Mouse (Mus musculus) brain, adult 2 months (tissue): ENCODE measurements around the gene Gpd2.
A peak's percentile ranks its signal among the peaks of the same experiment; 100 is the strongest.

Source experiments
- DNase-seq: peaks from one replicate; pipeline ENCODE4 v3.0.0; 2011; ENCODE audit warnings: low read depth, low spot score

Gene Gpd2

DNA sequence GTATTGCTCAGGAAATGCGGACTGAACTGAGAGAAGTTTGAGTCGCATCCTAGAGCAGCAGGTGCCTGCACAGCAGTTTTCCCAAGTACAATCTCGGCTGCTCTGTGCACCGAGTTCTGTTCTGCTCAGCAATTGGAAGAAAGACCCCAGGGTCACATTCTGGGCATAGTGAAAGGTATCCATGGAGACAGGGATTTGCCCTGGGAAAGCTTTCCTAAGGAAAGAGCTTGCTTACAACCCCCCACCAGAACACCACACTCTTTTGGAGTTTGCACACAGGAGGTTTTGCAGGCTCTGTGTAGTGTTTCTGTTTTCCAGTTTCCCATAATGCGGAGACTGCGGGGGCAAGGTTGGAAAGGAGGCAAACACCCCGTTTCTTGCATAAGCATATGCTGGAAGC lies 150.4 kb downstream of the Gpd2 start:
- DNase-seq: peak; percentile 38

DNA sequence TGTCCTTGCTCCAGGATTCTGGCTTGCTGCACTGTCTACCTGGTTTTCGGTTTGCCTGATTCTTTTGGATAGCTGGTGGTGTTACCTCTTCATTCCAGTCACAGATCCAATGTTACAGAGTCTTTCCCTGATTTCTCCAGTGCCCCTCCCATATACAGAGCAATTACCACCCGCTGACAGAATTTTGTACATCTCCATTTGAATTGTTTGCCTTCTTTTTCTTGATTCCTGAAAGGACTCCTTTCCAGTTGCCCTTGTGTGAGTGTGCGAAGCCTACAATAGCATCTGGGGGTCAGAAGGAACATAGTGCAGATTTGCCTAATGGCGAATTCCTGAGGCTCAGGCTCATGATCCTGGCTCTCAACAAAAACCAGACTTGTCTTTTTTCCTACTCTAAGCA lies 157.6 kb downstream of the Gpd2 start:
- no peak for DNase-seq

DNA sequence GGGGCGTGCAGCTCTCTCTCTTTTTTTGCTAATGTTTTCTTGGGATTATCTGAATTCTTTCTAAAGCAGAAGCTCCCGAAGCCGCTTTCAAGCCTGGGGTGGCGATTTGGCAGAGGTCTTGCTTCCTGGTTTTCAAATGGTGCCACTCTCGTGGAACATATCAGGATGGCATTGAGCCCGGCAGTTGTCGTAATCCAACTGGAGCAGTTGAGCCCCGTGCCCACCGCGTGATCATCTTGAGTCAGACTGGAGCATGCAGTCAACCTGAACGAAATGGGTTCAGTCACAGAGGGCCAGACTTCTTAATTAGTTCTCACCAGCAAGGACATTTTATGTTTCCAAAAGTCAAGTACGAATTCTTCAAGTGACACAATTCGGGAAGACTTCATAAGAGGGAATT lies 158.6 kb downstream of the Gpd2 start:
- no peak for DNase-seq

DNA sequence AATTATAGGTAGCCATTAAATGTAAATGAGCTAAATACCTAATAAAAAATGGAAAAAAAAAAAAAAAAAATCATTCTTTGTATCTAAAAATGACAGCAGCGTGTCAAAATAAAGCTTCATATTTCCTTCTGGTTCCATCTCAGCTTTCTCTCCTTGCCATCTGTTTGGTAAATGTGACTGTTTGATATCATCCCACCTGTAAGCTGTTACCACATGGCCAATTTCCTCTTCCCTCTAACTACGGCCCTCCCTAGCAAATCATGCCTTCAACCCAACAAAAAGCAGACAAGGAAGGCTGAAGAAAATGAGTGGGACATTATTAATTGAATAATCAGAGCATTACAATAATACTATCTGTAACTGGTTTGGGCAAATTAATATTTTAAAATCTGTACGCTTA lies 160.3 kb downstream of the Gpd2 start:
- DNase-seq: peak; percentile 74

DNA sequence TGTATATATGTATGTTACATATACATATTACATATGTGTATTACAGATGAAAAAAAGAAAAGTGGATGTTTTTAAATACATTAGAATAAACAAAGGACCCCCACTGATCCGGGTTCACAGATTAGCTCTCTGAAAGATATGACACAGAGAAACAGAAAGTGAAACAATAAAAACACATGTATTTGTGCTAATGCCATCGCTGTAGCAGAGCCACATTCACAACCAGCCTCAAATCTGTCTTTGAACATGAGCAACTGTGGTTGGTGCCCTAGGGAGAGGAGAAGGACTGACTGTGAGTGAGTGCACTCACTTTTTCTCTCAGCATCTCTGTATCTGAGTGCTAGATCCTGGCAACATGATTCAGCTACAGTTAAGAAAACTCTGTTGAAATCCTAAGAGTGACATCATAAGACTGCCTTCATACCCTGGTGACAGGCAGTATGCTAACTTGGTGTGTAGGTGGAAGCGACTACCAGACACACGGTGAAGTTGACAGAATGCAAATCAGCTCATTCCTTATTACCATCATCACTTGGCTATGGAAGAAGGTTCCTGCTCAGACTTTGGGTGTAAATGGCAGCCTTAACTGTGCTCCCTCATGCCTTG lies 170.1 kb downstream of the Gpd2 start:
- peak; percentile 49 for DNase-seq

DNA sequence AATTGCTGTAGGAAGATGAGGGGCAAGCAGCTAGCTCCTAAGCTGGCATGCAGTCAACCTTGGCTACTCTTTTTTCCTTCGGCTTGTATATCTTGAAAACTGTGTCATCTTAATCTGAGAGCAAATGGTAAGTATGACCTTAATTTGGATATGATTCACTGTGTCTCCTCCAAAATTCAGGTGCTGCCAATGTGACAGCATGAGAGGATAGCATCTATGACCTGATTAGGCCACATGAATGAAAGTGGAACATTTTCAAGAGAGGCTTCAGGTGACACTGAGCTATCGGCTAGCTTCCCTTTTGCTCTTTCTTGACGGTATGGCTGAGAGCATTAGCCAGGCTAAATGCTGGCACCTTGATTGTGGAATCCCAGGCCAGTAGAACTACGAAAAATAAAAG lies 171.0 kb downstream of the Gpd2 start:
- DNase-seq: peak; percentile 78

DNA sequence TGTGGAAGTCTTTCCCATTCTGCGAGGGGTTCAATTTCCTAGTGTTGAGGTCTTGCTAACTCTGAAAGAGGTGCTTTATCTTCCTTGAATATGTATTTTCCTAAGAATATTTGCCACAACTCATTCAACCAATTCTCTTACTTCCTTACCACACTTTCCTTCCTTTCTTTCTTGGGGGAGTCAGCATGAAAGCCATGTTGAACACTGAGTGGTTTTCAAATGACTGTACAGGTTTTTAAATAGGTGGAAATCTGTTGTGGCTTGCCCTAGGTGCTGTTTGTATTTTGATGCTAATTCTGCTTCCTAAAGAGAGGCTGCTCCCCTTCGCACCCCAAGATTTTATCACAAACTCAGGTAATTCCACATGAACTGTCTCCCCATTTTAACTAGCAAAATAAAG lies 174.1 kb downstream of the Gpd2 start:
- DNase-seq: no peak

DNA sequence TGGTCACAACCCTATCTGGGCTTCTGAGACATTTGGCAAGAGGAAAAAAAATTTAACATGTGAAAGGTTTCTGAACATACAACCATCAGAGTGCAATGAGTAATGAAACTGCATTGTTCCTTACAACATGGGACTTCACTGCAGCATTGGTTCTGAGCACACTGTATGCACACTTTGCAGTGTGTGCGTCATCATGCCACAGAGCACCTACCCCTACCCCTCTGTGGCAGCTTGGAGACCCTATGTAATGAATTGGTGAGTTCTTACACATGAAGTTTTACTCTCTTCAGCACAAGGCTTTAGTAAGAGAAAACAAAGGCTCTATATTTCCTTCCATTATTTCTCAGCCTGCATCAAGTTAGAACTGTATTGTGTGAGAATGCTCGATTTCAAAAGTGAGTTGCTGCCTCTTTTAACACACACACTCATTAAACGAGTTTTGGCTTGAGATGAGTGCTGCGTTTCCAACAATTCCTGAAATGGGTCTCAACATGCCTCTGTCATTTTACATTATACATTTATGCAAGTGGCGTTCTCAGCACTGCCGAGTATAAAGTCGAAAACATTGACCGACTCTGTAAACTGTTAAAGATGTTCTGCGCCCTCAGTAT lies 177.2 kb downstream of the Gpd2 start:
- DNase-seq: no peak

DNA sequence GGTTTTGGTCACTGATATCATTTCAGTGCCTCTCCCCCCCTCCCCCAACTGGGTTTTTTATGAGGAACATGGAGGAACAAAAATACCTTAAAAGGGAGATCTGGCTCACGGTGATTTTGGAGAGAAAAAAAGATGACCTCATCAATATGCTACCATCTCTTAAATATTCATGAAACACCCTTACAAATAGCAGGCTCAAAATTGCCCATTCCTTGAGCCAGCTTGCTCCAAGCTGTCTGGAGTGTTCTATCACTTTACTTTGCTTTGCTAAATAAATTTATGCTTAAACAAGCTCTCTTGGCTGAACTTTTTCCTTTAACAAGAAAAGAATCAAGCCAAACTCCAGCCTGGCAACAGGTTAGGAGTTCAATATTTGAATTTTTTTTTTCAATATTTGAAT lies 179.3 kb downstream of the Gpd2 start:
- no peak for DNase-seq
